Mouse (Mus musculus): ENCODE measurements at regions not wholly inside any gene's neighbourhood (a gene's known extent, or its start where the extent isn't known, plus 50 kb on each side); places are given as distances from the start of the nearest gene placed in this dataset.

DNA sequence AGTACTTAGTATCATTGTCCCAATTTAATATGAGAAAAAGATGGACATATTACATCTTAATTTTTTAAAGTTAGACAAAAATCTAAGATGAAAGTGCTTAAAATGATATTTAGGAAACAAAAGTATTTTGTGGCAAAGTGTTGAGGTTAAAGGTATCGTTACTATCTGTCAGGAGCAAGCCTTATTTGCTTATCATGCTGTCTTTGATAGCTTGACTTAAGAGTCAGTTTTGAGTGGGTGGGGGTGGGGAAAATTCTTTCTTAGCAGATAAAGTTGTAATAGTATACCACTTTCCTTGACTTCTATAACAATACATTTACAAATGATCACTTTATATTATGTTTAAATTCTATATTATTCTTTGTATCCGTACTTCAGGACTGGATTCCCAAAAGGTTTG, 339.1 kb upstream of the Dph6 start:
- no peak for DNase-seq

DNA sequence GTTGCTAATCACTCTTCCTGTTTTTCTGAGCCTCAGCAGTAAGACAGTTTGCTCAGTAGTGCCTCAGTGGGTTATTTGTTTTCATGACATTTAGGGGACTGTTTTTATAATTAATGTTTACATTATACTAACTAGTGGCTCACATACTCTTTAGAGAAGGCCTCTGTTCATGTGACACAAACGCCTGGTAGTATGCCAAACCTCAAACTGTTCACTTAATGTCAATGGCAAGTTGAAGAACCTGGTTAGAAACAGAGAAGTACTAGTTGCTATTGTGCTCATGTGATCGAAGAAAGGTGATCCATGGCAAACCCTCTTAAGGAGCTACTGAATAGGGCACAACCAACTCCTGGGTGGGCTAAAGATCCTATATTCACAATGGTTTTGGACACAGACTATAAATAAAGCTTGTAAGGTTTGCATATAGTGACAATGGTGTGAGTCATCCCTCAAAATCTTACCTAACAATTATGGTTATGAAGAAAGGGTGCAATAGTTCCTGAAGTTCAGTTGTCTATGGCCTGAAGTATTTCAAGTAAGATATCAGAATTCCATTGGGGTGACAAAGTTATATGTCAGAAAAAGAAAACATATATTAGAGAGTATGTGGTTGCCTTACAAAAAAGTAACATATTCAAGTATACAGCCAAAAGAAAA, 340.1 kb upstream of the Dph6 start:
- no peak for DNase-seq

DNA sequence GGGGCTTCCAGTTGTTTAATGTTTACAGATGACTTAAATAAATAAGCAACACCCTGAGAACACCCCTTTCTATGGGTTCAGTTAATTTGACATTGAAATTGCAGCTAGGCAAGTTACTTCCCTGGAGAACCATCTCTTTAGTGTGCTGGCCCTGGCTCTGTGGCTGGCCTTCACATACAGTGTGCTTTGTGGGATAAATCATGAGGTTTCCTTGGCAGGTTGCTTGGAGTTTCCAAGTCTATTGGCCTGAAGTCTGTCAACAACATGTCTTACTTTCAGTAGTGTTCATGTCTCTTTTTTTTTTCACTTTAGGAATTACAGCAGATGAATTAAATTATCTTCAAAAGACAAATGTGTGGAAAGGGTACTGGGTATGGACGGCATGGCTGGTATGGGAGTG, 359.2 kb upstream of the Dph6 start:
- DNase-seq = no peak

DNA sequence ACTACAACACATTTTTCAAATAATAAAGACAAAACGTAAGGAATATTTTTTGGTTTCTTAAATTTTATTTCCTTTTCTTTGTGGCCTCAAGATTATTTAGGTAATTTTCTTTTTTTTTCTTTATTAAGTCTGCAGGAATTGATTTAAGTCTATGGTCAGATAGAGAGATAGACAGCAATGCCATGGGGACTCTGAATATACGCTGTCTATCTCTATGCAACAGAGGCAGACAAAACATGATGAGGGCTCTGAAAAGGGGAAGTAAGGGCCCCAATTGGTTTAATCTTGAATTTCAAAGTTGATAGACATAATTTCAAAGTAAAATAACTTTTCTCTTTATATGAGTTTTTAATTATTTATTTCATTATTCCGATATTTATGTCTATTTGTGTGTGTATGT, 372.0 kb upstream of the Dph6 start:
- no peak for DNase-seq

DNA sequence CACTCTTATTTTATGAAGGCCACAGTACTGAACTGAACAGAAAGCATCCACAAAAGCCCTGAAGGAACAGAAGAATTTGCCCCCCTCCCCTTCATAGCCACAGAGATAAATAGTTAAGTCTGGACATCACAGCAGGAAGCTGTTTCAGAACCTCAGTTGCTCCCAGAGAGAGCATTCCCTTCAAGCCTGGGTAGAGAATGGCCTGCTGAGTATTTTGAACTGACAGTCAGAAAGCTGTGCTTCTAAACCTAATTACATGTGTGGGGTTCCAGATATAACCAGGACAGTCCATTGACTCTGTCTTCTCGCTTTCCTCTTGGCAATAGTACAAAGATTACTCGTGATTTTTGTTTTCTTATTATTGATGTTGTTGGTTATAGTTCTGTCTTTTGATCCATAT, 376.4 kb upstream of the Dph6 start:
- no peak for DNase-seq

DNA sequence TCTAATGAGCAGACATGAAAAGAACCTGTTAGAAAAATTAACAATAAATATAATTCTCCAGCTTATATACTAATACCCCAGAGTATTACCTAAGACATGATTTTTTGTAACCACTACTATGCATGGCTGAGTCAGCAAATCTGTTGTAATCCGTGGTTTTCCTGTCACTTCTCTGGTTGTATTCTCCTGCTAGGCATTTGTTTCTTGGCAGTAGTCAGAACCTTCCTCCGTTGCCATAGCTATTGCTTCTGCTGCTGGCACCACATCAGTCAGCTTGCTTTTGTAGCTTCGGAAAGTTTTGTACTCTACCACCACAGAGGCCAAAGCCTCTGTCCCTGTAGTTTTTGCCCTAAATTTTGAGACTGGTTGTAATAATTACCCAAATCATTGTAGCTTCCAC, 381.4 kb upstream of the Dph6 start:
- DNase-seq = no peak

DNA sequence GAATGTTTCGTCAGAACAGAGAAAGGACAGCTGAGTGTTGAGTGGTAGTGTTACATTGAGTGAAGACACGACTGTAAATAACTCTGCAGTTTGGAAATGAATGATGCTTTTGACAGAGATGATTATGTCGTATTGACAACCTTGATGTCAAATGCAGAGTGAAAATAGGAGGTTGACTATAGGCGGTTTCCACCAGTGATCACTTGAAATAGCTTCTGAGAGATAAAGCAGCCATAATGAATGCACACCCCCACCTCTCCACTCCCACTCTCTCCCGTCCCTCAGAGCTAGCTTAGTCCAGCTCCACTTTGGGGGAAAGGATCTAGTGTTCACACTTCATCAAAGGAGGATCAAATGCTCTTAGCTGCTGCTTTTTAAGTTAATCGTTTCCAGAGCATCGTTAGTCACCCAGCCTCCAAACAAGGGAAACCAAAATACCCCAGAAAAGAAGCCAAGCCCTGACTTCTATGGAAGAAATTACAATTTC, 387.6 kb upstream of the Dph6 start:
- no peak for DNase-seq

DNA sequence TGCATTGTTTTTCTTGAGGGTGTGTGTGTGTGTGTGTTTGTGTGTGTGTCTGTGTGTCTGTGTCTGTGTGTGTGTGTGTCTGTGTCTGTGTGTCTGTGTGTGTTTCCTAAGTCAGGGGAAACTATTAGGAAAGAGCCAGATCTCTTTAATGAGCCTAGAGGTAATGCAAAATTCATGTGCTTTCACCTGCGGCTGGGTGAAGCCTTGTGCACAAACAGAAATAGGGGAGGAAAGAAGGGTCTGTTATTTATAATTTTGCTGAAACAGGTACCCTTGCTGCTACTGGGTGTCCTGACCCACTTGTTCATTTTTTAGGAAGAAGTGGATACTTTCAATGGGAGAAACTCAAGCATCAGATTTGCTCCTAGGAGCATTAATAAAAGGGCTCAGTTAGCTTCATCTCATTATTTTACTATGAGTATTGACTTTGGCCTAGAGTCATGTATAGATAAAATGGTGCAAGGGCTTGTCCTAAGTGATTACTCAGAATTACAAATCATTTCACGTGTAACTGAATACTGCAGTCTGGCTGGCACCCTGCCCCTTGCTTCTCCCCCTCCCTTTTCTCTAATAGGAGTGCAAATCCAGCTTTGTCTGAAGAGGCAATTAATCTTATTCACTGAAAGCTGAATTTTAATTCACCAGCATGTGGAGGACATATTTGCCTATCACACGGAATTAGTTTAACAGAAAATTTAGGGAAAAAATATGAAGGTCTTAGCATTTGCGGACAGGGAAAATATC, 401.7 kb upstream of the Dph6 start:
- no peak for DNase-seq

DNA sequence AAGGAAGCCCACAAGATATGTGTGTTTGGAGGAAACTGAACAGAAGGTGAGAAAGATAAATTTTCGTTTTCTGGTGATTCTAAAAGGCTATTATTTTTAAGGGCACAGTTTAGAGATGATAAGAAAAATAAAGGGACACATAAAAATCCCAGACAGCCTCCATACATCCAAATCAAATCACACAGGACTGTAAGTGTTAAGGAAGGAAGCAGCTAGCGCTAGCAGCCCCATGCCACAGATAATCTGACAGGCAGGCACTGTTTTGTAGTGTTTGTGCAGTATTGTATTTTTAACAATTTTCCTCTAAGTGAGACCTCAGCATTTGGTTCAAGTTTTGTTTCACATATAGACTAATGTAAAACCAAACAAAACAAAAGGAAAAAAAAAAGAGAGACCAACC, 402.4 kb upstream of the Dph6 start:
- DNase-seq = no peak

DNA sequence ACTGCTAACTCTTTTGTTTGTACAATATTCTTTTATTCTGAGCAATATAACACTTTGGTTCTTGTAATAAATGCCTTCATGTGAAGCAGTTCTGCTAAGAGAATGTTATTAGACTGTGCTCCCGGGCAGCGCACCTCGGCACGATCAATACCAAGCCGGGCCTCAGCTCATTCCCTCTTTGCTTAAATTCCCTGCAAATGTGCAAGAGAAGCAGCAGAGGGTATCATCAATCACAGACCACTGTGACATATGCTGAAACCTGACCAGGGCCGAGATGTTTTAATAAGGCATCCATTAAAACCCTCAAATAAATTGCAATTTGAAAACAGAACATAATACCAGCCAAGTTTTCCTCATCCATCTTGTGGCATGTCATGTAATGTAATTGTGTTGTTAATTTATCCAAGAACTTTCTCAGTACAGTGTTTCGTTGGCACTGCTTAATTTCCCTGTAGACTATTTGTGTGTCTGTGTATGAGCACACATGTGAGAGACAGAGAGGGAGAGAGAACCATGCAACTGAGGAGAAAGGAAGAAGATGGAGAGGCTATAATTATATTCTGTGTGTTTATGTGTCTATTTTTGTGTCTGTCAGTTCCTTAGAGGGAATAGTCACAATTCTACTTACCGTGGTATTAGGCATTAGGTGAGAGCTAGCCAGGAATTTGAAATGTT, 412.9 kb upstream of the Dph6 start:
- no peak for DNase-seq

DNA sequence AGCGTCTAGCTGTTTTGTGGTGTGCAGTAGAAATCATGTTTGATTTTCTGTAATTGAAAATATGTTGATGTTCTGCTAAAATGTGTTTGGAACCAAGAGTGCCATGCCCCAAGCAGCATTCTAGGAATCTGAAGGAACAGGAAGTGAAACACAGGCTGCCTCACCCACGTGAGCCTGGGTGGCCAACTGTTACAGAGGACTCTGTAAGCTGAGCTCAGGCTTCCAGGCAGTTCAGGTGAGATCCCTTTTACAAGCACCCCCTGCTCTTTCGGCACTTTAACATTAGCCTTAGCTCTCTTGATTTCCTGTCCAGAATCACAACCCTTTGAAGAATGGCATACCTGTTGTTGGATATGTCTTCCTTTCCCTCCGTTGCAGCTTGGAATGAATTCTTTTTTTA, 414.9 kb upstream of the Dph6 start:
- DNase-seq = no peak

DNA sequence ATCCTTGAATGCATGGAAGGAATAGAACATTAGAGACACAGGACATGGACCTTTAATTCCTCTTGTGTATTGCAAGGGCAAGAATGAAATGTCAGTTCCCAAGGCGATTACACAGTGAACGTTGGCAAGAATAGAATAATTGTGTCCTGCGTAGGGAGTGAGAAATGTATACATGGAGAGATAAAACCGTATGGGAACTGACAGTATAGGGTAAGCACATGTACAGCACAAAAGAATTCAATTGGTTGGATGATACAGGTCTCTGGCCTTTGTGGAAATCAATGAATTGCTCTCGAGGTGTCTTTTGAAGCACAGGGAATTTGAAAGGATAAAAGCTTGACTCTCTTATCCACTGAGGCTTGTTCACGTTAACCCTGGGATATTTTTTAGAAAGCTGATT, 415.4 kb upstream of the Dph6 start:
- DNase-seq = no peak

DNA sequence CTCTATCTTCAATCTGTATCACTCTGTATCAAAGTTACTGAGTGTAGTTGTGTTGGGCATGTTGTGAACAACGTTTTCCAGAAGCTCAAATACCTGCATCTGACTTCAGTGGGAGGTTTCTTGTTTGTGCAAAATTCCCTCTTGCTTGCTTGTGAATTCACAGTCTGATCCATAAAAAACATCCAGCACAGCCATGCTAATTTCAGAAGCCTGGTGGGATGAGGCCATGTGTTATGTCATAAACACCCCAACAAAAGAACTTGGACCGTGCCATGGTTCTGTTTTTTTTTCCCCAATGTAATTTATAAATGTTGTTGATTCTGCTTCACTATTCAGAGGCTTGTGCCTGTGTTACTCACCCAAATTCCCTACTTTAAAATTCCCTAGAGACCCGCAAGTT, 415.9 kb upstream of the Dph6 start:
- no peak for DNase-seq

DNA sequence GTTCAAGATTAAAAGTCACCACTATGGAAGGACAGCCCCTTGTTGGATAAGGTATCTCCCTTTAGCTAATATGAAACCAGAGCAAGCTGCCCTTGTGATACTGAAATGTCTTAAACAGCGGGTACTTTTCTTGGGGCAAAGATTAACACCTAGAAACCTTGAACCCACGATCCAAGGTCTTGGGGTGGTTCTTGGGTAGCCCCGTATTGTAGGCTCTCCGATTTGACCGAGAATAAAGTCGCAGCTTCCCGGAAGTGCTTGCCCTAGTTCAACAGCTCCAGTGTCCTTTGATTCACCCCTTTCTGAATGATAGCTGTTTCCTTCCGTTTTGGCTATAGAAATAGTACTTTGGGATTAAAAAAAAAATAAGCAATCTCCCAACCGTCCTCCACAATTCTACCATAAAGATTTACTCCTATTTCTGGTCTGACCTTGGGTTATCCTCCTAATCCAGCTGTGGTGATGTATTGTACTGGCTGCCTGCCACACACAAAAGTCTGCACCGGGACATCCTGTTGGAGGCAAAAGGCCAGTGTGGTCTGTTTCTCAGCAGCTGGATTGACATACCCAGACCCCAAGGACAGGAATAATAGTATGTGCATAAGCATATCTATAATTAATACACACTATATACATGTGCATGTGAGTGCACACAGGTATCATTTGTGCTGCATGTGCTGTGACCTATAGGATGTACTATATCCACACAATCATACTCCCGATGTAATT, 427.0 kb upstream of the Dph6 start:
- DNase-seq = peak; percentile 45

DNA sequence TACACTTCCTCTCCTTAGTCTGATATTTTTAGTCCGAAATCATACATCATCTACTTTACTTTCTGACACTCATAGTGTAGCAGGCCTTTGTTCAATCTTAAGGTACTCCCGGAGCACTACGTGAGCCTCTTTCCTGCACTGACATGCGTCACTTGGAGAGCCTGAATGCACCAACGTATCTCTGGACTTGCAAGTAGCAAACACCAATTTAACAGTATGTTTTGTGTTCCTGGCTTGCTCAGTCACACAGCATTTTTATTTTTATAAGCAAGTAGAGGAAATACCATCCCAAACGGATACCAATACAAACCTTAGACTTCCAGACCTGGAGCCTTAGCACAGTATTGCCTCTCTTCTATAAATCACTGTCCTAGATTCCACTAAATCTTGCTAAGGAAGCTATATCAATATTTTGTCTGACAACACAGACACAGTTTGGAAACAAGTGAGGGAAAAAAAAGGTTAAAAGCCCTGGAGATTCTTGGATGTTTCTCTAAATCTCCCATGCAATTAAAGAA, 427.6 kb upstream of the Dph6 start:
- DNase-seq = no peak

DNA sequence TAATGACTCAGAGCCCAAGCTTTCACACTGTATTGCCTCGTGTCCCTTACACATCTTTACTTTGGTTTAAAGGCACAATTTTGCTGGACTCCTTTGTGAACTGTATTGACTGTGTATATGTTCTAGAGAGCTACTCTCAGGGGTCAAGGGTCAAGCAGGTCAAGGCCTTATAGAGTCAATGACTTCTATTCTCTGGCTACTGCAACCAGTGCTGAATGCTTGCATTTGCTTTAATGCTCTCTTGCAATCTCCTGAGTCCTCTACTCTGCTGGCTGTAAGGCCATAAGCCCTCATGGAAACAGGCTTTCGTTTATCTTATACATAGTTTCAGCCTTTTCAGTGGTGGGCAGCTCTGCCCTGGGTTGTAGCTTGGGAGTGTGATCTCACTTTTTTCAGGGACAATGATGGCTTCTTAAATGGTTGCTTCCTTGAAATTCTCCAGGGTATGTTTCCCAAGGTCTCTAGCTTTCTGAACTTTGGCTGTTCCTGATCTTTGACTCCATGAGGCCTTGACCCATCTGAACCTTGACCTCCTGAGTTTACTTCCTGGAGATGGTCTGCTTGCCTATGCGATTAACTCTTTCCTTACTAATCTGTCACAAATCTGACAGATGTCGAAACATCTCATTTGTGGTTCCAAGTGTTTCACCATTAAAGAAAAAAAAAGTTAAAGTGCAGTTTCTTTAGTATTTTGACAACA, 433.8 kb upstream of the Dph6 start:
- DNase-seq = no peak

DNA sequence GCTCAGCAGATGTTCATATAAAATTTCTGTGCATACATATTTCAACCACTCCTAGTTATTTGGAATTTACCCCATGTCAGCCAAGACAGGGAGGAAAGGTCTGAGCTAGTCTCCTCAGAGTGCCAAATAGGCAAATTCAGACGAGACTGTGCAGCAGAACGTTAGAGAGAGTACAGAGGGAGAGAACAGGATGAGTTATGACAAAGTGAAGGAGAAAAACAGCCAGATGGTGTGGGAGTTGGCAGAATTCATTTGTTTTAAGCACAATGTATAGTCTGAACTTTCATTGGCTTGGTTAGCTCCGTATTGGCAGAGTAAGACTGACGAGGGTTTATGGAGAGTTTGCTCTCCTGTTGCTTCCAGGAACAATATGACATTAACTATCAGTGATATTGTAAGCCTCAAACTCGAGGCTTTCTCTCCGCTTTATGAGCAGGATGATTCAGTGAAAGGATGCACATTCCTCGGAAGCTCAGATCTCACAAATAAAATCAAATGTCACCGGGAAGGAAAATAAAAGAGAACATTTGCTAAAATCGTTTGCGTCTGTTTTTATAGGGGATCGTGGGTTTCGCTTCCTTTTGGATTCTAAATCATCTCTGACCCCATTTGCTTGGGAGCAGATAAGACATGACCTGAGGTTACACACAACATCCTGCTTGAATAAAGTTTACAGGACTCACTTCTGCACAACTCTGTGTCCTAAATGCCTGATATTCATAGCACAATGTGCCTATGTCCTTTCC, 435.8 kb upstream of the Dph6 start:
- DNase-seq = peak; percentile 2

DNA sequence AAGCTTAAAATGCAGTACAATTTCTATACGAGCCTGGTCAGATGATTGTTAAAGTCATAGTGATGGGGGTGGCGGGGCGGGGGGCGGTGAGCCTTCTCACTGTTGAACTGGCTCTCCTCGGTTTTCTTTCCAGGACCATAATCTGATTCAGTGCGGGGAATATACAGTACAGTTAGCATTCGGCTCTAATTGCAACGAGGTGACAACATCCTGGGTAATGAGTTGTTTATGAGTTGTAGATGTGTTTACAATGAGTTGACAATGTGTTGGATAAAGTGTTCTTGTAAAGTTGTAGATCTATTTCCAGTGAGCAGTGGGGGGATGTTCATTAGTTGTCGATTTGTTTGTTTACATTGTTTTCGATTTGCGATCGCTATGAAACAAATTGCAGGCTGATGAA, 440.6 kb upstream of the Dph6 start:
- DNase-seq = no peak

DNA sequence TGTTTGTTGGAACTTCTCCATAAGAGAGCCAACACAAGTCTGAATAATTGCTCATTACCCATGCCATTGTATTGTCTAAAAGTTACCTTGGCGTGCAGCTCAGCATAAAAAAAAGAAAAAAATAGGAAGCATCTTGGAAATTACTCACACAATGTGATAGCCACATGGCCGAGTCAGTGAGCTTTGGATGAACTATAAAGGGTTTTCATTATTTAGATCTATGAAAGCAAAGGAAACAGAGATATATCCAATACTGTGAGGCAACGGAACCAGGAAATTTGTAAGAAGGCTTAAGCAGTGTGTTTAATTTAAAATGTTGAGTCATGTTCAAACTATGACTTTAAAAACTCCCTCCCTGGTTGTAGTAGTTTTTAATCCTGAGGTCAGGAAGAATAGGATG, 446.7 kb upstream of the Dph6 start:
- DNase-seq = no peak

DNA sequence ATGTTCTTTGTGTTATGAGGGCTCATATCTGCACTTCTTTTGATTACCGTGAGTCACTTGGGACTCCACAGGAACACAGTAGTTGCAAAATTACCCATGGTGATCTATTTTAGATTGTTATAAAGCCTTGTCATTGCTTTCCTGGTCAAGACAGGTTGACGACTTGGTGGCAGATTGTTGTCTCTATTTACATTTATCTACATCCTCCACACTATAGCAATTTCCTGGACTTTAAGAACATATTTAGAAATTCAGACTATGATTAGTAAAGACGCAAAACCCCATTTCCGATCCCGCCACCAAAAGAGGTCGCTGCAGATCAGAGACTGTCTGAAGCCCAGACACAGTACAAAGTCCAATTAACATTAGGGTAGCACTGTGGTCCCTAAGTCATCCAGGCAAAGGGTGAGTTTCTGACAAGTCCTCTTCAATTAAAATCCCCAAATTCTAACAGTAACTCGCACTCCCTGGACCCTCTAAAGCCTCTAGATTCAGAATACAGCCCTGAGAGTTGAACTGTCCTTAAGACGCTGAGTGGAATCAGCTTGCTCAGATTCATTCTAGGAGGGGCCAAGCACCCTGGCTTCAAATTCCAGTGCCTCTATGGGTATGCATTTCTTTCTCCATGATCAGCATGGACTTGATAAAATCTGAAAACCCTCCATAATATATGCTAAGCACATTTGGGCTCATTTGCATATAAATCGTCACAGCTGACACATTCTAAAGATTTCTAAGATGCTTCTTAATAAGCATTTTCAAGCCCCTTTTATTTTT, 461.9 kb upstream of the BC052040 start:
- peak; percentile 18 for DNase-seq

DNA sequence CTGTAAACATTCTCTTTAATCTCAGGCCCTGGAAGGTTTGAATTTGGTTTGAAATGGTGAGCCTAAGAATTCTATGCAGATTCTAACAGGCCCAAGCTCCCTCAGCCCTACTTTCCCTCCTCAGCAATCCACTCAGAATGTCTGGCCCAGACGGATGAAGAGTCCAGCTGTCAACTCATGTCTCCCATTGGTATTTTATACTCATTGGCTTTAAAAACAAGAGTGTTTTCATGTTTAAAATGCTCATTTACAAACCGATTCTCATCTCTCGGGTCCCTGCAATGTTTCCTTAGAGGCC, 461.4 kb upstream of the BC052040 start:
- DNase-seq = no peak

All from kidney, adult 18-20 months (tissue).